Mouse (Mus musculus): Measurements from ENCODE around the gene Shbg. TPM values are rescaled to one million over a fixed set of nuclear protein-coding genes. Genes with fewer than 3 reads are reported as not detected.
"Not testable (repeated sequence)": the region's sequence is repeated elsewhere in the genome, so short reads cannot be mapped to it uniquely, and the experiment has no call there.

Gene Shbg
- polyA plus RNA-seq, 1 experiment from 2014 or later: not detected

DNA sequence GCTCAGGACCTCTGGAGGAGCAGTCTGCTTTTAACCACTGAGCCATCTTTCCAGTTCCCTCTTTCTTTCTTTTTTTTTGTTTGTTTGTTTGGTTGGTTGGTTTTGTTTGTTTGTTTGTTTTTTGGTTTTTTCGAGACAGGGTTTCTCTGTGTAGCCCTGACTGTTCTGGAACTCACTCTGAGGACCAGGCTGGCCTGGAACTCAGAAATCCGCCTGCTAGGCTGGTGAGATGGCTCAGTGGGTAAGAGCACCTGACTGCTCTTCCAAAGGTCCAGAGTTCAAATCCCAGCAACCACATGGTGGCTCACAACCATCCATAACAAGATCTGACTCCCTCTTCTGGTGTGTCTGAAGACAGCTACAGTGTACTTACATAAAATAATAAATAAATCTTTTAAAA lies 6.6 kb upstream of the Shbg start:
- not testable (repeated sequence) for H3K4me2 ChIP-seq; H3K4me3 ChIP-seq; H3K36me3 ChIP-seq (ENCODE audit: poor library complexity, severe bottlenecking); H3K9me3 ChIP-seq (replicated peaks); H3K9ac ChIP-seq; H3K27ac ChIP-seq; ATAC-seq; H3K27me3 ChIP-seq
- WGBS: 75% methylated on average over 2 of the region's 2 CpGs
- peaks cover 16% of the 10 kb centered on the region for H3K4me1 ChIP-seq

DNA sequence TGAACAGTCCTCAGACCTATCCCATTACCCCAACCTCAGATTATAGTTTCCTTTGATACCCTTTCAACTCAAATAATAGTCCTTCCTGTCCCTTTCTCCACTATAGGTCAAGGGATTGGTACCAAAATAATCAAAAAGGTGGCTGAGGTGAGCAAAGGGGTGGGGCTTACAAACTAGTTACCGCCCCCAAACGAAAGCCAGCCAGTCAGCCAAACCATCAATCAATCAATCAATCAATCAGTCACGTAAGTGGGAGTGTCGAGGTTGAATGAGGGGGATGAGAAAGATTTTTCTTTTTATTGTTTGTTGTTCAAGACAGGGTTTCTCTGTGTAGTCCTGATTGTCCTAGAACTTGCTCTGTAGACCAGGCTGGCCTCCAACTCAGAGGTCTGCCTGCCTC lies 5.3 kb upstream of the Shbg start:
- H3K4me2 ChIP-seq: peak overlapping the region; percentile 80
- H3K4me3 ChIP-seq: peak overlapping the region; percentile 53; the same call in 1 of the 2 replicates
- WGBS: 70% methylated on average over 4 of the region's 4 CpGs
- no peaks in the 10 kb centered on the region for H3K27me3 ChIP-seq
- H3K9me3 ChIP-seq (replicated peaks): no peaks in the 10 kb centered on the region
- ATAC-seq: no peak
- no peaks in the 10 kb centered on the region for H3K36me3 ChIP-seq (ENCODE audit: poor library complexity, severe bottlenecking)
- H3K27ac ChIP-seq: no peak overlapping the region
- peaks cover 16% of the 10 kb centered on the region for H3K4me1 ChIP-seq
- peak overlapping the region; percentile 78 for H3K9ac ChIP-seq

DNA sequence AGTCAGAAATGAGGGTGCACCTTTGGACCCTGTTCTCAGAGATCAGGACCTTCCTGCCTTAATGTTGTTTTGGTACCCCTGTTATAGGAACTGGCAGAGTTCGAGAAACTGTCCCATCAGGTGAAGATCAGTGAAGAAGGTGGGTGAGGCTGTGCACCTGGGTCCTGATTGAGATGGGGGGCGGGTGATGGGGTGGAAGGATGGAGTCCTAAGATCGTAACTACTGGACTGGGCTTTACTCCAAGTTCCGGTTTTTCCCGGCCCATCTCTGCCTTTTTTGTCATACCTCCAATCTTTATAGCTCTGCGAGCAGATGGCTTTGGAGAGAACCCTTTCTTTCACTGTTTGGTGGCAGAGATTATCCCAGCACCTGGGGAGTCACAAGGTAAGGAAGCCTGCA lies 4.7 kb upstream of the Shbg start:
- Histone ChIP-seq H3K4me3 (peak overlapping the region; percentile 53), H3K9ac (peak overlapping the region; percentile 78), H3K4me2 (peak overlapping the region; percentile 80), H3K27me3 (no peaks in the 10 kb centered on the region), H3K36me3 (ENCODE audit: poor library complexity, severe bottlenecking) (no peaks in the 10 kb centered on the region), H3K27ac (peak overlapping the region; percentile 59), H3K9me3 (replicated peaks) (no peaks in the 10 kb centered on the region), H3K4me1 (peaks cover 16% of the 10 kb centered on the region)
- WGBS: 39% methylated on average over 6 of the region's 6 CpGs
- peak; percentile 19; the same call in 1 of the 2 replicates for ATAC-seq

DNA sequence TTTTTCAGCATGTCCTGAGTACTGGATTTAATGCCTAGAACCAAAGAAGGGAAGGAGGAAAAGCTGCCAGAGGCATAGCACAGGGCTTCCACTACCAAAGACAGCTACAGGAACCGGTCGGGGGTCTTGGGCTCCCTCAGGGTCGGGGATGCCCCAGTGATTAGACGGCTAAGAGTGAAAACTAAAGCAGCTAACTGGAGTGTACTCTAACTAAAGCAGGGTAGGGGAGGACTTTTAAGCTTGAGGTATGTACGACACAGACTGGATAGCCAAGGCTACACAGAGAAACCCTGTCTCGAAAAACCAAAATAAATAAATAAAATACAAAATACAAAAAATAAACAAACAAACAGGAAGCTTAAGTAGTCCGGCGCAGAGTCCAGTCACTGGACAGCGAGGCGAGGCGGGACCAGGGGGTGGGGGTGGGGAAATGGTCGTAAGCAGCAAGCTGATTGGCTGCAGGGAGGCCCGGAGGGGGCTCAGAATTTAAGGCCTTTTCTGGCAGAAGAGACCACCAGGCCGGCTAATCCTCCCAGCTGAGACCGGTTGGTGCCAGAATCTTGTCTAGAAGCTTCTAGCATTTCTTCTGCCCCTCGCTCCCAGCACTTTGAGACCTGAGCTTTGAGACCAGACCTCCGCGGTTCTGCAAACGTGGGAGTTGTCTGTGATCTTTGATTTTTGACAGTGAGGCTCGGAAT lies 4.0 kb upstream of the Shbg start, which contains the start of gene Sat2:
Gene Sat2 (plus strand): TSS at position 454 of the 698 bp plus-strand sequence.
- WGBS: 0% methylated on average over 20 of the region's 20 CpGs
- no peaks in the 10 kb centered on the region for H3K27me3 ChIP-seq
- H3K4me1 ChIP-seq: peaks cover 16% of the 10 kb centered on the region
- peak within 1 kb of the TSS; percentile 80 for H3K4me2 ChIP-seq
- no peaks in the 10 kb centered on the region for H3K36me3 ChIP-seq (ENCODE audit: poor library complexity, severe bottlenecking)
- peak within 1 kb of the TSS; percentile 53 for H3K4me3 ChIP-seq
- H3K9ac ChIP-seq: peak within 1 kb of the TSS; percentile 78
- ATAC-seq: peak; percentile 80
- peak within 1 kb of the TSS; percentile 59 for H3K27ac ChIP-seq
- H3K9me3 ChIP-seq (replicated peaks): no peaks in the 10 kb centered on the region

DNA sequence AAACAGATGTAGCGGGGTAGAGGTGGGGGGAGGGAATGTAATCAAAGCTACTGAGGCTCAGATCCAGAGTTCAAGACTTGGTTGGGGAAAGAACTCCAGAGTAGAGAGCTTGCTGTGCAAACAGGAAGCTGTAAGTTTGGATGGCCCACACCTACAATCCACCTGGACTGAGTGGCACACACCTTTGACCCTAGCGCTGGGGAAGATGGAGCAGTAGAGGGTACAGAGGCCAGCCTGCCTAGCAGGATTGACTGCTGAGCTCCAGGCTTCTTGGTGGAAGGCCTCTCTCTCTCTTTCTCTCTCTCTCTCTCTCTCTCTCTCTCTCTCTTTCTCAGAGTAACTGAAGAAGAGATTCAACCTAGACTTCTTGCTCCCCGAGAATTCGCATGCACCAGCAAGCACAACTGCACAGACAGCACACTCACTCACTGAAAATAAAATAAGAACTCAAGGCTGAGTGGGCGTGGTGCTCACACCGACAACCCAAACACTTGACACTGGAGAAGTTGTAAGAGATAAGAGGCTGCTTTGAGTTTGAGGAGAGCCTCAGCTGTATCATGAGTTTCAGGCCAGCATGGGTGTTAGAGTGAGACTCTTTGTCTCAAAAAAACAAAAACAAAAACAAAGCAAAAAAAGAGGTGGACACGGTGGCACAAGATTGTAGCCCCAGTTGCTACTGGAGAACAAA lies 2.8 kb upstream of the Shbg start:
- Histone ChIP-seq H3K27ac (no peak overlapping the region), H3K9ac (no peak overlapping the region), H3K27me3 (no peaks in the 10 kb centered on the region), H3K4me2 (no peak overlapping the region), H3K4me1 (peaks cover 16% of the 10 kb centered on the region), H3K36me3 (ENCODE audit: poor library complexity, severe bottlenecking) (no peaks in the 10 kb centered on the region), H3K4me3 (no peak overlapping the region), H3K9me3 (replicated peaks) (no peaks in the 10 kb centered on the region)
- ATAC-seq: no peak
- 86% methylated on average over 7 of the region's 7 CpGs for WGBS

DNA sequence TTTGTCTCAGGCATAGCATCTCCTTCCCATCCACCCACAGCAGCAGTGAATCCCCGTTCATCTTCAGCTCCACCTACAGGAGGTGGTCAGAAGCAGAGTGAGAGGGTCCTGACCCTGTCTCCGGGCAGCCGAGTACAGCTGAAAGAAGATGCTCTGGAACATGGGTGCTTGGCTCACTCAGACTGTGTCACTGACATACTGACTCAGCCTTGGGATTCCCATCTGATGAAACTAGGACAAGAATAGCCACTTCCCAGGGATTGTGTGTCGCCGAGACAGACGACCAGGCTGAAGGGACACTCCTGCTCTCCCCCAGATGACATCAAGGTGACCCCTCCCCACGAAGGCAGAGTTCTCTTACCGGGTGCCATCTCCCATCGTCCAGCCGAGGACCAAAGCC lies 924 bp downstream of the Shbg start:
- 53% methylated on average over 10 of the region's 10 CpGs for whole genome bisulfite sequencing
- H3K36me3 ChIP-seq (ENCODE audit: poor library complexity, severe bottlenecking): no peaks in the 10 kb centered on the region
- H3K4me2 ChIP-seq: no peak overlapping the region
- H3K9ac ChIP-seq: no peak overlapping the region
- no peak for ATAC-seq
- no peaks in the 10 kb centered on the region for H3K27me3 ChIP-seq
- H3K9me3 ChIP-seq (replicated peaks): no peaks in the 10 kb centered on the region
- peaks cover 11% of the 10 kb centered on the region for H3K4me1 ChIP-seq
- H3K27ac ChIP-seq: no peak overlapping the region
- H3K4me3 ChIP-seq: no peak overlapping the region

DNA sequence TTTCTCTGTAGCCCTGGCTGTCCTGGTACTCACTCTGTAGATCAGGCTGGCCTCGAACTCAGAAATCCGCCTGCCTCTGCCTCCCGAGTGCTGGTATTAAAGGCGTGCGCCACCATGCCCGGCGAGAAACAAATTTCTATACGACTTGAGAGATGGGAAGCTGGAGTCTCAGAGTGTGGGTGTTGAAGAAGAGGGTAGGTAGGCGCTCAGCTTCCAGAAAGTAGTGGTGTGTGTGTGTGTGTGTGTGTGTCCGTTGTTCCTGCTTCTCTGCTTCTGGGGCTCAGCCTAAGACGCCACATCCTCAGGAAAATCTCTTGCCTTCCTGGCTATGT lies 3.5 kb downstream of the Shbg start:
- H3K27me3 ChIP-seq; H3K9ac ChIP-seq; H3K4me2 ChIP-seq; H3K9me3 ChIP-seq (replicated peaks); ATAC-seq; H3K4me1 ChIP-seq; H3K36me3 ChIP-seq (ENCODE audit: poor library complexity, severe bottlenecking); H3K4me3 ChIP-seq; H3K27ac ChIP-seq: not testable (repeated sequence)
- 51% methylated on average over 11 of the region's 11 CpGs for WGBS

DNA sequence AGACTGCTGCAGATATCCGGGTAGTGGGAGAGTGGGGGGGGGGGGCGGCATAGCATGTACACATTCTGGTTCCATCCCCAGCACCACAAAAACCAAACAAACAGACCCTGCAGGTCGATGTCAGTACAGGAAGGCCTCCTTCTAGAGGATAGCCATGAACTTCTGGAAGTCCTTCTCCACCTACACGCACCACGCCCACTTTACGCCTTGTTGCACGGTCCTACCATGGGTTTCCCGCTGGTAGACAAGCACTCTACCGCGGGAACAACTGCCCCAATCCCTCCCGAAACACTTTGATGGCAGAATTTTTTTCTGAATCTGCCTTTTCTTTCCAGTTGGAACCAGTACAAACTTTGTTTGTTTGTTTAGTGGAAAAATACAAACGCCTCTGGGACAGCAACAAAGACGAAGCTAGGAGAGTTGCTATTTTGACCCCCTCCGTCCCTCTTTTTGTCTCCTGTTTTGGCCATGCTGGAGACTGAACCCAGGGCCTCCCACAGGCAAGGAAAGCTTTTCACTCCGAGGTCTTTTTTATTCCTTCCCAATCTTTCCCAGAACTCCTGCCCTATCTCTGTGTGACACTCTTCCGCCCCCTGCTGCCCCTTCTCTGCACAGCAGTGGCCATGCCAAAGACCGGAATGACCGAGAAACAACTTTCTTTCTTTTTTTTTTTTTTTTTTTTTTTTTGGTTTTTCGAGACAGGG lies 4.0 kb downstream of the Shbg start:
- H3K9me3 ChIP-seq (replicated peaks): no peaks in the 10 kb centered on the region
- WGBS: 7% methylated on average over 19 of the region's 19 CpGs
- peak overlapping the region; percentile 17; the same call in 1 of the 2 replicates for H3K9ac ChIP-seq
- ATAC-seq: peak; percentile 45; the same call in 1 of the 2 replicates
- H3K4me3 ChIP-seq: no peak overlapping the region
- no peak overlapping the region for H3K27ac ChIP-seq
- H3K27me3 ChIP-seq: no peaks in the 10 kb centered on the region
- no peaks in the 10 kb centered on the region for H3K36me3 ChIP-seq (ENCODE audit: poor library complexity, severe bottlenecking)
- H3K4me2 ChIP-seq: peak overlapping the region; percentile 26
- H3K4me1 ChIP-seq: peaks cover 7% of the 10 kb centered on the region

DNA sequence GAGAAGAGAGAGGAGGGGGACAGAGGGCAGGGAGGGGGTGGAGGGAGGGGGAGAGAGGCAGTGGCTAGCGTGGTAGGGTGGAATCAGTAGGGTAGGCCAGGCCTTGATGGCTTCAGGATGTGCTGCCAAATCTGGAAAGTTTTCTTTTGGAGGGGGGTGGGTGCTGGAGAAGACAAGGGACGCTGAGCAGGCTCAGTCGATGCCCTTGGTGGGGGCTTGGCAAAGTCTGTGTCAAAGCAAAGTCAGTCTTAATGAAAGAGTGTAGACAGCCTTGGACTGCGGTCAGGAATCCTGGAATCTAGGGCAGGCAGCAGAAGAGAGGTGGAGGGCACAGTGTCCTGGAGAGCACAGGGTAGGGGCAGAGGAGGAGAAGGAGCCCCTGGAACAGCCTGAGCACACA lies 6.8 kb downstream of the Shbg start:
- Histone ChIP-seq H3K4me2 (no peak overlapping the region), H3K9ac (no peak overlapping the region), H3K4me3 (no peak overlapping the region), H3K27me3 (no peaks in the 10 kb centered on the region), H3K9me3 (replicated peaks) (no peaks in the 10 kb centered on the region), H3K36me3 (ENCODE audit: poor library complexity, severe bottlenecking) (no peaks in the 10 kb centered on the region), H3K4me1 (peaks cover 12% of the 10 kb centered on the region), H3K27ac (no peak overlapping the region)
- WGBS: 66% methylated on average over 4 of the region's 4 CpGs
- no peak for ATAC-seq

DNA sequence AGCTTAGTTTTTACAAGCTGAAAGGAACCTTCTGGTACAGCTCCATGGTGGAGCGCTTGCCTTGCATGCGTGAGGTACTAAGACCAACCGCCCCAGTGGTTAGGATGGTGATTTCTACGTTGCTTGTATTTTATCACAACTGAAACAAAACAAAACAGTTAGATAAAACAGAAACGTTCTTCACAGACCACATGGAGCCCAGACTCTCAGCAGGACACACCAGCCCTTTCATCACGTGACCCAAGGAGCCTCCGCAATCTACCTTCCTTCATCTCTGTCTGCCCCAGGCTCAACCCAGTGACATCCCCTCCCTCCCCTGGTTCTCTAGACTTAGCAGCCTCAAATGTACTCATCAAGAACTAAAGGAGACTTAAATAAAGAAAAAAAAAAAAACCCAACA lies 8.3 kb downstream of the Shbg start:
- Histone ChIP-seq H3K36me3 (ENCODE audit: poor library complexity, severe bottlenecking) (no peaks in the 10 kb centered on the region), H3K9me3 (replicated peaks) (no peaks in the 10 kb centered on the region), H3K4me2 (no peak overlapping the region), H3K27ac (no peak overlapping the region), H3K9ac (no peak overlapping the region), H3K4me3 (no peak overlapping the region), H3K27me3 (no peaks in the 10 kb centered on the region), H3K4me1 (peaks cover 21% of the 10 kb centered on the region)
- 65% methylated on average over 7 of the region's 7 CpGs for WGBS
- ATAC-seq: no peak

DNA sequence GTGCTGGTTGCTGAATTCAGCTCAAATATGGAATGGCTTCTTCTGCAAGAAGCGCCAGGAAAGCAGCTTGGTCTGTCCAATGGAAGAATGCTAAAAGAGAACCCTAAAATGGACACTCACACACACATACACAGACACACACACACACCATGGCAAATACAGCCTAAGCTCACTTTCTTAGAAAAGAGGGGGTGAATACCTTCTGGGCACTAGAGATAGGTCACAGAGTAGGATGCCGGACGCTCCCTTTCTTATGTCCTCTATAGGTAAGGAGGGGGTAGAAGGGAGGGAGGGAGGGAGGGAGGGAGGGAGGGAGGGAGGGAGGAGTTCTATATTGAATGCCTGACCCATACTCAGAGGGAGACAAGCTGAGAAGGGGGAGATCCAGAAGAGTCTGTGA lies 9.2 kb downstream of the Shbg start:
- Histone ChIP-seq H3K27ac (no peak overlapping the region), H3K36me3 (ENCODE audit: poor library complexity, severe bottlenecking) (no peaks in the 10 kb centered on the region), H3K4me2 (no peak overlapping the region), H3K4me3 (no peak overlapping the region), H3K9me3 (replicated peaks) (no peaks in the 10 kb centered on the region), H3K27me3 (no peaks in the 10 kb centered on the region), H3K9ac (no peak overlapping the region), H3K4me1 (peaks cover 26% of the 10 kb centered on the region)
- ATAC-seq: no peak
- 86% methylated on average over 3 of the region's 3 CpGs for WGBS

DNA sequence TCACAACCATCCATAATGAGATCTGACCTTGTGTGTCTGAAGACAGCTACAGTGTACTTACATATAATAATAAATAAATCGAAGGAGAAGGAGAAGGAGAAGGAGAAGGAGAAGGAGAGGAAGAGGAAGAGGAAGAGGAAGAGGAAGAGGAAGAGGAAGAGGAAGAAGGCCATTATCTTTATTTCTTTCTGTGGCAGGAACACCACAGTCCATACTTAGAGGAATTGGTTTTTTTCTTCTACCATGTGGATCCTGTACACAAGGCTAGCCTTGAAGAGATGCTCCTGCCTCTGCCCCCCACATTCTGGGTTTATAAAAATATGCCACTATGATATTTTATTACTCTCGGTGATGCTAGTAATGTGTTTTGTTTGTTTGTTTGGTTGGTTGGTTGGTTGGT lies 10.9 kb downstream of the Shbg start:
- H3K4me2 ChIP-seq: no peak overlapping the region
- no peak for ATAC-seq
- H3K27me3 ChIP-seq: no peaks in the 10 kb centered on the region
- no peak overlapping the region for H3K9ac ChIP-seq
- H3K36me3 ChIP-seq (ENCODE audit: poor library complexity, severe bottlenecking): peaks cover 8% of the 10 kb centered on the region
- no peaks in the 10 kb centered on the region for H3K9me3 ChIP-seq (replicated peaks)
- no peak overlapping the region for H3K27ac ChIP-seq
- peaks cover 23% of the 10 kb centered on the region for H3K4me1 ChIP-seq
- no peak overlapping the region for H3K4me3 ChIP-seq
- 92% methylated on average over 2 of the region's 2 CpGs for WGBS

Measured in forebrain, embryonic 13.5 days (tissue).